Mouse (Mus musculus) mesoderm, embryonic 11.5 days (tissue): ENCODE data around the gene Fkbp6.
"Not testable (repeated sequence)": the region's sequence is repeated elsewhere in the genome, so short reads cannot be mapped to it uniquely, and the experiment has no call there.

Experiments
- DNase-seq: peaks from one replicate; pipeline ENCODE4 v3.0.0-alpha.2; 2012; ENCODE audit warnings: low read depth, low spot score

Fkbp6 gene

GRCm38 (mm10) chr5:135349862-135350261 lies at the start of gene Fkbp6:
Fkbp6 (minus strand) TSS chr5:135350044.
- DNase-seq, result no peak

GRCm38 (mm10) chr5:135399382-135399781 lies 49.5 kb upstream of the Fkbp6 start:
- DNase-seq, result no peak

GRCm38 (mm10) chr5:135395826-135396225 lies 46.0 kb upstream of the Fkbp6 start:
- peak; percentile 52 for DNase-seq

- peak; percentile 95 for DNase-seq
Observed at GRCm38 (mm10) chr5:135394004-135394823, 44.4 kb upstream of the Fkbp6 start, which contains the start of gene Pom121. Pom121 (minus strand) TSS chr5:135394546.

- DNase-seq, result no peak
Observed at GRCm38 (mm10) chr5:135383771-135384170, 33.9 kb upstream of the Fkbp6 start.

- DNase-seq, result no peak
Observed at GRCm38 (mm10) chr5:135382746-135383145, 32.9 kb upstream of the Fkbp6 start.

GRCm38 (mm10) chr5:135381356-135381925 lies 31.6 kb upstream of the Fkbp6 start:
- no peak for DNase-seq

GRCm38 (mm10) chr5:135380681-135381080 lies 30.8 kb upstream of the Fkbp6 start:
- no peak for DNase-seq

- no peak for DNase-seq
Observed at GRCm38 (mm10) chr5:135376341-135376740, 26.5 kb upstream of the Fkbp6 start.

- no peak for DNase-seq
Observed at GRCm38 (mm10) chr5:135375167-135375566, 25.3 kb upstream of the Fkbp6 start.

GRCm38 (mm10) chr5:135373601-135374000 lies 23.8 kb upstream of the Fkbp6 start:
- no peak for DNase-seq

- DNase-seq, result no peak
Observed at GRCm38 (mm10) chr5:135371195-135371594, 21.4 kb upstream of the Fkbp6 start.

- peak; percentile 96 for DNase-seq
Observed at GRCm38 (mm10) chr5:135369787-135370654, 20.2 kb upstream of the Fkbp6 start, which contains the start of gene Nsun5. Nsun5 (plus strand) TSS chr5:135369953.

- not testable (repeated sequence) for DNase-seq
Observed at GRCm38 (mm10) chr5:135369196-135369595, 19.4 kb upstream of the Fkbp6 start.

- DNase-seq, result no peak
Observed at GRCm38 (mm10) chr5:135368312-135368711, 18.5 kb upstream of the Fkbp6 start.

GRCm38 (mm10) chr5:135367841-135368240 lies 18.0 kb upstream of the Fkbp6 start:
- no peak for DNase-seq

- peak; percentile 71 for DNase-seq
Observed at GRCm38 (mm10) chr5:135363540-135363939, 13.7 kb upstream of the Fkbp6 start.

- no peak for DNase-seq
Observed at GRCm38 (mm10) chr5:135362572-135362971, 12.7 kb upstream of the Fkbp6 start.

- no peak for DNase-seq
Observed at GRCm38 (mm10) chr5:135359772-135360171, 9.9 kb upstream of the Fkbp6 start.

GRCm38 (mm10) chr5:135357556-135357955 lies 7.7 kb upstream of the Fkbp6 start:
- no peak for DNase-seq

GRCm38 (mm10) chr5:135356090-135356489 lies 6.2 kb upstream of the Fkbp6 start:
- no peak for DNase-seq

- DNase-seq, result peak; percentile 54
Observed at GRCm38 (mm10) chr5:135353564-135353963, 3.7 kb upstream of the Fkbp6 start.
